Mouse (Mus musculus) G1E (cell line): ENCODE data around the gene Lrrc4c.

Experiments used
- CTCF ChIP-seq: IDR thresholded peaks from 2 replicates; pipeline ENCODE4 v1.5.1; 2012; ENCODE audit warnings: low read depth, low read length, inconsistent platforms, mixed read lengths
- GATA1 ChIP-seq: IDR thresholded peaks from 2 replicates; pipeline ENCODE4 v1.6.1; 2012; ENCODE audit warnings: borderline replicate concordance, low read length, inconsistent platforms, mixed read lengths
- GATA2 ChIP-seq: IDR thresholded peaks from 2 replicates; pipeline ENCODE4 v1.6.1; 2012; ENCODE audit warnings: low read depth, low read length, inconsistent platforms, borderline replicate concordance
- POLR2AphosphoS5 ChIP-seq: IDR thresholded peaks from 2 replicates; pipeline ENCODE4 v1.6.1; 2012; ENCODE audit warnings: low read depth, low read length, inconsistent platforms; ENCODE audit not compliant: insufficient replicate concordance

GRCm38 (mm10) chr2:96714561-96714960 is 396.6 kb downstream of the Lrrc4c start:
- no peak for TF ChIP-seq CTCF
- TF ChIP-seq POLR2AphosphoS5 = no peak
- TF ChIP-seq GATA1 = no peak
- no peak for TF ChIP-seq GATA2
